Mouse (Mus musculus): ENCODE measurements around the gene Spc25. TPM values are rescaled to one million over a fixed set of nuclear protein-coding genes. Genes with fewer than 3 reads are reported as not detected.

Spc25 gene
- polyA plus RNA-seq (2015; fragmentation: Nextera tagmentation; extraction: Ambion mirVana) = 14.9 and 17.8 TPM in 2 replicates

DNA sequence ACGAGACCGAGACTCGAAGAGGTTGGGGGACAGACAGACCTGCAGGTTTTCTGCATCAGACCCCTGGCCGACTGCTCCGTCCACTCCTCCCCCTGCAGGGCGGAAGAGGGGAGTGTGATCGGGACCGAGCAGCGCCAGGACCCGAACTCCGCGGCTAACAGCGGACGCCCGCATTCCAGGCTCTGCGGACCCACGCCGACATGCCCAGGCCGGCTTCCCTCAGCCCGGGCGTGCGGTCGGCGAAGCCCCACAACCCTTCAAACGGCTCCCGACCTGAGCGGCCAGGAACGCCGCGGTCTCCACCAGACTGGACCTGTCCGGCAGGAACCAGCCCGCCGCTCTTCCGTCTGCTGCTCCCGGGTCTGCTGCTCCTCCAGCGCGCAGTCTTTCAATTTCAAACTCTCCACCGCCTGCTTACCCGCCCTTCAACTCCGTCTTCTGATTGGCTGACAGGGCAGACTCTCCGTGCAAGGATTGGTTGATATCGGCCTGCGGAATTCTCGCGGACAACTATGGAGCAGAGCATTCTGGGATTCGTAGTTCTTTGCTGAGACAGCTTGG, at the start of gene Spc25:
Spc25 (minus strand) TSS at position 404 of the 561 bp plus-strand sequence.

DNA sequence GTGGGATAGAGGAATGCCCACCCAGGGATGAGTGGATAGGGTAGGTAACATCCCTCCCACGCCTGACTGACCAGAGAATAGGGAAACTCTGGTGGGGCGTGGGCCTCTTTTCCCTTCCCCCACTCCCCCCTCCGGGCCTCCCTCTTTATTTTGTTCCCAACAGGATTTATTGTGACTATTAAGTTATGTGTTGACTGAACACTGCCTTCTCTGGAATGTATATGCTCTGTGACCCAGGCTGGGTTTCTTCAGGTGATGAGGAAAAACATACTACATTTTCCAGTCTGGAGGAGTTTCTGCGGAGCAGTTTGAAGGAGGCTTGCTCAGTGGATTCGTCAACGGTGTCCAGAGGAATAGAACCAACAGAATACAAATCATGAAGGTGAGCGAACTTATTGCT, 4.8 kb upstream of the Spc25 start, which contains the start of gene G6pc2:
G6pc2 (plus strand) TSS at position 301 of the 400 bp plus-strand sequence.

Other genes with a start within 250 kb of the Spc25 start
- gene Nostrin, start 70.4 kb downstream of the Spc25 start, polyA plus RNA-seq (2015; fragmentation: Nextera tagmentation; extraction: Ambion mirVana) = 1.5 and 2.4 TPM in 2 replicates
- gene G6pc2, start 4.9 kb upstream of the Spc25 start, polyA plus RNA-seq (2015; fragmentation: Nextera tagmentation; extraction: Ambion mirVana) = 0.10 and 0.24 TPM in 2 replicates
- gene Abcb11, start 136.4 kb upstream of the Spc25 start, polyA plus RNA-seq (2015; fragmentation: Nextera tagmentation; extraction: Ambion mirVana) = 0.14 TPM in 1 of 2 replicates, not detected in the other
- not detected in 2 replicates for gene Dhrs9, start 174.3 kb upstream of the Spc25 start, polyA plus RNA-seq (2015; fragmentation: Nextera tagmentation; extraction: Ambion mirVana)